Mouse (Mus musculus) heart, embryonic 13.5 days (tissue): ENCODE measurements at regions not wholly inside any gene's neighbourhood (a gene's known extent, or its start where the extent isn't known, plus 50 kb on each side); places are given as distances from the start of the nearest gene placed in this dataset.

Source experiments
- ATAC-seq: fragments of 200-750 bp; cut with Nextera tagmentation; 2 replicates; pipeline ENCODE4 v1.8.0; 2017; ENCODE audit warnings: moderate TSS enrichment; ENCODE audit not compliant: insufficient number of reproducible peaks, low FRiP score, low TSS enrichment; ENCODE audit errors: extremely low read depth
- H3K27ac ChIP-seq: fragments of 300-500 bp; sonication (generic); replicated peaks from 2 replicates; pipeline ENCODE4 v1.5.1; 2015; ENCODE audit warnings: moderate library complexity, mild to moderate bottlenecking, inconsistent platforms
- H3K27me3 ChIP-seq: fragments of 300-500 bp; sonication (generic); replicated peaks from 2 replicates; pipeline ENCODE4 v1.6.1; 2015; ENCODE audit warnings: mild to moderate bottlenecking, inconsistent platforms
- H3K36me3 ChIP-seq: fragments of 300-500 bp; sonication (generic); 2 replicates; pipeline ENCODE4 v1.6.1; 2015; ENCODE audit warnings: mild to moderate bottlenecking, inconsistent platforms
- H3K4me1 ChIP-seq: fragments of 300-500 bp; sonication (generic); 2 replicates; pipeline ENCODE4 v1.6.1; 2015; ENCODE audit warnings: inconsistent platforms
- H3K4me2 ChIP-seq: fragments of 300-500 bp; sonication (generic); 2 replicates; pipeline ENCODE4 v1.6.1; 2015; ENCODE audit warnings: inconsistent platforms, mild to moderate bottlenecking, moderate library complexity
- H3K4me3 ChIP-seq: fragments of 300-500 bp; sonication (generic); 2 replicates; pipeline ENCODE4 v1.5.1; 2015; ENCODE audit warnings: moderate library complexity, mild to moderate bottlenecking, inconsistent platforms
- H3K9ac ChIP-seq: fragments of 300-500 bp; sonication (generic); 2 replicates; pipeline ENCODE4 v1.6.1; 2015; ENCODE audit warnings: inconsistent platforms, mild to moderate bottlenecking, moderate library complexity
- H3K9me3 ChIP-seq: fragments of 300-500 bp; sonication (generic); 2 replicates; pipeline ENCODE4 v1.6.1; 2016; ENCODE audit warnings: inconsistent platforms
- WGBS: fragments of 180-500 bp; shearing (Covaris S2); methylation state at CpG from one replicate; pipeline ENCODE4 v1.1.7; 2015; ENCODE audit warnings: mixed read lengths; 5-methylcytosine and 5-hydroxymethylcytosine counted together

- Histone ChIP-seq H3K27me3 (no peaks in the 10 kb centered on the region), H3K4me2 (no peak overlapping the region), H3K9me3 (no peaks in the 10 kb centered on the region), H3K4me1 (no peaks in the 10 kb centered on the region), H3K9ac (no peak overlapping the region), H3K36me3 (no peaks in the 10 kb centered on the region), H3K4me3 (no peak overlapping the region), H3K27ac (no peak overlapping the region)
- ATAC-seq: no peak
- WGBS: 78% methylated on average over 2 of the region's 2 CpGs
Measured at GRCm38 (mm10) chr3:120843623-120844022, 327.9 kb downstream of the Rwdd3 start.

- 89% methylated on average over 19 of the region's 19 CpGs for WGBS
- Histone ChIP-seq H3K27me3 (no peaks in the 10 kb centered on the region), H3K4me1 (no peaks in the 10 kb centered on the region), H3K9me3 (no peaks in the 10 kb centered on the region), H3K36me3 (no peaks in the 10 kb centered on the region), H3K4me3 (no peak overlapping the region), H3K4me2 (no peak overlapping the region), H3K27ac (no peak overlapping the region), H3K9ac (no peak overlapping the region)
- ATAC-seq: no peak
Measured at GRCm38 (mm10) chr3:120823536-120823935, 348.0 kb downstream of the Rwdd3 start.

- 69% methylated on average over 2 of the region's 2 CpGs for WGBS
- H3K9me3 ChIP-seq: no peaks in the 10 kb centered on the region
- peaks cover 6% of the 10 kb centered on the region; the same call in 1 of the 2 replicates for H3K4me1 ChIP-seq
- no peaks in the 10 kb centered on the region for H3K27me3 ChIP-seq
- no peaks in the 10 kb centered on the region for H3K36me3 ChIP-seq
- no peak overlapping the region for H3K9ac ChIP-seq
- ATAC-seq: no peak
- no peak overlapping the region for H3K4me3 ChIP-seq
- no peak overlapping the region for H3K27ac ChIP-seq
- H3K4me2 ChIP-seq: no peak overlapping the region
Measured at GRCm38 (mm10) chr3:120811901-120812300, 359.6 kb downstream of the Rwdd3 start.

GRCm38 (mm10) chr3:120810527-120810926 lies 361.0 kb downstream of the Rwdd3 start:
- WGBS: 53% methylated on average over 5 of the region's 5 CpGs
- H3K9ac ChIP-seq: no peak overlapping the region
- H3K36me3 ChIP-seq: no peaks in the 10 kb centered on the region
- ATAC-seq: no peak
- no peaks in the 10 kb centered on the region for H3K27me3 ChIP-seq
- H3K27ac ChIP-seq: no peak overlapping the region
- no peaks in the 10 kb centered on the region for H3K9me3 ChIP-seq
- peaks cover 6% of the 10 kb centered on the region; the same call in 1 of the 2 replicates for H3K4me1 ChIP-seq
- H3K4me2 ChIP-seq: no peak overlapping the region
- H3K4me3 ChIP-seq: no peak overlapping the region

GRCm38 (mm10) chr3:120810048-120810447 lies 361.4 kb downstream of the Rwdd3 start:
- Histone ChIP-seq H3K27ac (no peak overlapping the region), H3K36me3 (no peaks in the 10 kb centered on the region), H3K27me3 (no peaks in the 10 kb centered on the region), H3K9ac (no peak overlapping the region), H3K4me2 (no peak overlapping the region), H3K4me3 (no peak overlapping the region), H3K9me3 (no peaks in the 10 kb centered on the region), H3K4me1 (peaks cover 6% of the 10 kb centered on the region; the same call in 1 of the 2 replicates)
- ATAC-seq: no peak
- 26% methylated on average over 6 of the region's 6 CpGs for WGBS

GRCm38 (mm10) chr3:120786659-120787058 lies 384.8 kb downstream of the Rwdd3 start:
- H3K27me3 ChIP-seq: no peaks in the 10 kb centered on the region
- H3K27ac ChIP-seq: no peak overlapping the region
- H3K9me3 ChIP-seq: peaks cover 5% of the 10 kb centered on the region; the same call in 1 of the 2 replicates
- no peaks in the 10 kb centered on the region for H3K36me3 ChIP-seq
- ATAC-seq: no peak
- WGBS: 39% methylated on average over 9 of the region's 9 CpGs
- 0 out of 2 replicates have a peak, but pooled peaks cover 4% of the 10 kb centered on the region for H3K4me1 ChIP-seq
- no peak overlapping the region for H3K4me3 ChIP-seq
- no peak overlapping the region for H3K9ac ChIP-seq
- H3K4me2 ChIP-seq: no peak overlapping the region

GRCm38 (mm10) chr3:120781486-120781885 lies 390.0 kb downstream of the Rwdd3 start:
- H3K9me3 ChIP-seq: no peaks in the 10 kb centered on the region
- H3K4me1 ChIP-seq: 0 out of 2 replicates have a peak, but pooled peaks cover 2% of the 10 kb centered on the region
- H3K36me3 ChIP-seq: no peaks in the 10 kb centered on the region
- WGBS: 78% methylated on average over 6 of the region's 6 CpGs
- no peak overlapping the region for H3K4me2 ChIP-seq
- H3K27ac ChIP-seq: no peak overlapping the region
- H3K27me3 ChIP-seq: no peaks in the 10 kb centered on the region
- no peak overlapping the region for H3K4me3 ChIP-seq
- ATAC-seq: no peak
- H3K9ac ChIP-seq: no peak overlapping the region

GRCm38 (mm10) chr3:120779091-120779490 lies 392.4 kb downstream of the Rwdd3 start:
- Histone ChIP-seq H3K4me1 (no peaks in the 10 kb centered on the region), H3K27ac (no peak overlapping the region), H3K9ac (no peak overlapping the region), H3K36me3 (no peaks in the 10 kb centered on the region), H3K4me3 (no peak overlapping the region), H3K9me3 (no peaks in the 10 kb centered on the region), H3K4me2 (no peak overlapping the region), H3K27me3 (no peaks in the 10 kb centered on the region)
- ATAC-seq: no peak

GRCm38 (mm10) chr3:120774951-120775350 lies 396.5 kb downstream of the Rwdd3 start:
- Histone ChIP-seq H3K27ac (no peak overlapping the region), H3K36me3 (no peaks in the 10 kb centered on the region), H3K4me3 (no peak overlapping the region), H3K4me2 (no peak overlapping the region), H3K9me3 (no peaks in the 10 kb centered on the region), H3K27me3 (no peaks in the 10 kb centered on the region), H3K9ac (no peak overlapping the region), H3K4me1 (no peaks in the 10 kb centered on the region)
- WGBS: 87% methylated on average over 6 of the region's 6 CpGs
- no peak for ATAC-seq

GRCm38 (mm10) chr3:120761681-120762080 lies 409.8 kb downstream of the Rwdd3 start:
- no peaks in the 10 kb centered on the region for H3K36me3 ChIP-seq
- H3K4me3 ChIP-seq: no peak overlapping the region
- no peaks in the 10 kb centered on the region for H3K27me3 ChIP-seq
- no peak for ATAC-seq
- H3K27ac ChIP-seq: no peak overlapping the region
- 69% methylated on average over 4 of the region's 4 CpGs for WGBS
- no peak overlapping the region for H3K9ac ChIP-seq
- H3K4me1 ChIP-seq: no peaks in the 10 kb centered on the region
- H3K9me3 ChIP-seq: no peaks in the 10 kb centered on the region
- H3K4me2 ChIP-seq: no peak overlapping the region

GRCm38 (mm10) chr3:120761223-120761622 lies 410.3 kb downstream of the Rwdd3 start:
- 77% methylated on average over 3 of the region's 3 CpGs for WGBS
- H3K4me2 ChIP-seq: no peak overlapping the region
- no peak overlapping the region for H3K27ac ChIP-seq
- ATAC-seq: no peak
- H3K4me3 ChIP-seq: no peak overlapping the region
- no peaks in the 10 kb centered on the region for H3K27me3 ChIP-seq
- H3K9me3 ChIP-seq: no peaks in the 10 kb centered on the region
- no peaks in the 10 kb centered on the region for H3K36me3 ChIP-seq
- H3K4me1 ChIP-seq: no peaks in the 10 kb centered on the region
- no peak overlapping the region for H3K9ac ChIP-seq

GRCm38 (mm10) chr3:120748513-120748912 lies 423.0 kb downstream of the Rwdd3 start:
- Histone ChIP-seq H3K9me3 (no peaks in the 10 kb centered on the region), H3K4me3 (no peak overlapping the region), H3K9ac (no peak overlapping the region), H3K4me1 (no peaks in the 10 kb centered on the region), H3K4me2 (no peak overlapping the region), H3K36me3 (no peaks in the 10 kb centered on the region), H3K27me3 (no peaks in the 10 kb centered on the region), H3K27ac (no peak overlapping the region)
- WGBS: 79% methylated on average over 4 of the region's 4 CpGs
- ATAC-seq: no peak
